Mouse (Mus musculus) heart, embryonic 11.5 days (tissue): ENCODE data around the gene Tpbg. TPM values are rescaled to one million over a fixed set of nuclear protein-coding genes. Genes with fewer than 3 reads are reported as not detected.

Experiments
- ATAC-seq: fragments of 200-750 bp; cut with Nextera tagmentation; replicated peaks from 2 replicates; pipeline ENCODE4 v1.8.0; 2017; ENCODE audit warnings: moderate library complexity; ENCODE audit not compliant: insufficient number of reproducible peaks, low FRiP score, low TSS enrichment
- H3K27ac ChIP-seq: fragments of 300-500 bp; sonication (generic); 2 replicates; pipeline ENCODE4 v1.5.1; 2014; ENCODE audit warnings: mild to moderate bottlenecking, low read depth, low read length
- H3K27me3 ChIP-seq: fragments of 300-500 bp; sonication (generic); 2 replicates; pipeline ENCODE4 v1.6.1; 2014; ENCODE audit warnings: mild to moderate bottlenecking, low read length, mixed read lengths; ENCODE audit not compliant: control insufficient read depth, insufficient read depth
- H3K36me3 ChIP-seq: fragments of 300-500 bp; sonication (generic); 2 replicates; pipeline ENCODE4 v1.6.1; 2014; ENCODE audit warnings: mild to moderate bottlenecking, low read length, moderate library complexity, mixed read lengths; ENCODE audit not compliant: control insufficient read depth, insufficient read depth
- H3K4me1 ChIP-seq: fragments of 300-500 bp; sonication (generic); 2 replicates; pipeline ENCODE4 v1.6.1; 2014; ENCODE audit warnings: low read length; ENCODE audit not compliant: control insufficient read depth, insufficient read depth
- H3K4me2 ChIP-seq: fragments of 300-500 bp; sonication (generic); 2 replicates; pipeline ENCODE4 v1.6.1; 2014; ENCODE audit warnings: mild to moderate bottlenecking, moderate library complexity
- H3K4me3 ChIP-seq: fragments of 300-500 bp; sonication (generic); 2 replicates; pipeline ENCODE4 v1.5.1; 2014; ENCODE audit warnings: low read depth, low read length
- H3K9ac ChIP-seq: fragments of 300-500 bp; sonication (generic); 2 replicates; pipeline ENCODE4 v1.6.1; 2014; ENCODE audit warnings: mild to moderate bottlenecking, low read depth, low read length, moderate library complexity
- H3K9me3 ChIP-seq: fragments of 300-500 bp; sonication (generic); replicated peaks from 2 replicates; pipeline ENCODE4 v1.6.1; 2016; ENCODE audit warnings: low read length; ENCODE audit not compliant: control insufficient read depth
- WGBS: fragments of 180-500 bp; shearing (Covaris S2); extraction: QIAGEN DNeasy Blood & Tissue Kit; methylation state at CpG from one replicate; pipeline ENCODE4 v1.1.7; 2014; ENCODE audit not compliant: insufficient replicate concordance; 5-methylcytosine and 5-hydroxymethylcytosine counted together
- polyA plus RNA-seq: library from polyadenylated mRNA; unstranded; fragments of >200 nt; fragmentation: Nextera tagmentation; extraction: Ambion mirVana; gene quantifications from 2 replicates; pipeline ENCODE4 v1.2.1, GENCODE M21; 2014

Gene Tpbg
- polyA plus RNA-seq, 1 experiment from 2014 or later: 7.5 TPM

GRCm38 (mm10) chr9:85841891-85842290 is 289 bp upstream of the Tpbg start:
- Histone ChIP-seq H3K9me3 (no peaks in the 10 kb centered on the region), H3K36me3 (no peaks in the 10 kb centered on the region), H3K4me1 (peaks cover 4% of the 10 kb centered on the region; the same call in 1 of the 2 replicates), H3K9ac (peak overlapping the region; percentile 73; the same call in 1 of the 2 replicates), H3K27ac (peak overlapping the region; percentile 57; the same call in 1 of the 2 replicates), H3K27me3 (peaks cover 13% of the 10 kb centered on the region), H3K4me2 (peak overlapping the region; percentile 98), H3K4me3 (peak overlapping the region; percentile 65)
- WGBS: under 1% methylated on average over 16 of the region's 16 CpGs
- ATAC-seq: no peak

- peaks cover 4% of the 10 kb centered on the region; the same call in 1 of the 2 replicates for H3K4me1 ChIP-seq
- no peaks in the 10 kb centered on the region for H3K36me3 ChIP-seq
- H3K4me2 ChIP-seq: peak overlapping the region; percentile 98
- peak overlapping the region; percentile 73 for H3K9ac ChIP-seq
- H3K9me3 ChIP-seq: no peaks in the 10 kb centered on the region
- H3K27ac ChIP-seq: 0 out of 2 replicates have a peak overlapping the region, but pooled peaks have one; percentile 57
- ATAC-seq: peak; percentile 43
- WGBS: under 1% methylated on average over 62 of the region's 65 CpGs
- H3K4me3 ChIP-seq: peak overlapping the region; percentile 65
- peaks cover 13% of the 10 kb centered on the region for H3K27me3 ChIP-seq
Observed at GRCm38 (mm10) chr9:85843031-85843890, 1.1 kb downstream of the Tpbg start.

GRCm38 (mm10) chr9:85843891-85844646 is 1.9 kb downstream of the Tpbg start:
- H3K4me1 ChIP-seq: peaks cover 4% of the 10 kb centered on the region; the same call in 1 of the 2 replicates
- whole genome bisulfite sequencing: 2% methylated on average over 79 of the region's 80 CpGs
- no peaks in the 10 kb centered on the region for H3K36me3 ChIP-seq
- peaks cover 13% of the 10 kb centered on the region for H3K27me3 ChIP-seq
- ATAC-seq: peak; percentile 31
- no peaks in the 10 kb centered on the region for H3K9me3 ChIP-seq
- peak overlapping the region; percentile 72 for H3K9ac ChIP-seq
- H3K4me2 ChIP-seq: peak overlapping the region; percentile 98
- H3K27ac ChIP-seq: no peak overlapping the region
- H3K4me3 ChIP-seq: peak overlapping the region; percentile 65

- Histone ChIP-seq H3K9ac (no peak overlapping the region), H3K4me2 (peak overlapping the region; percentile 98), H3K4me1 (peaks cover 4% of the 10 kb centered on the region; the same call in 1 of the 2 replicates), H3K27me3 (peaks cover 13% of the 10 kb centered on the region), H3K9me3 (no peaks in the 10 kb centered on the region), H3K27ac (no peak overlapping the region), H3K4me3 (peak overlapping the region; percentile 65), H3K36me3 (no peaks in the 10 kb centered on the region)
- WGBS: 75% methylated on average over 9 of the region's 9 CpGs
- ATAC-seq: no peak
Observed at GRCm38 (mm10) chr9:85844647-85844983, 2.4 kb downstream of the Tpbg start.

- H3K27me3 ChIP-seq: peaks cover 13% of the 10 kb centered on the region
- no peak overlapping the region for H3K4me2 ChIP-seq
- H3K4me1 ChIP-seq: peaks cover 4% of the 10 kb centered on the region; the same call in 1 of the 2 replicates
- H3K36me3 ChIP-seq: no peaks in the 10 kb centered on the region
- H3K27ac ChIP-seq: no peak overlapping the region
- no peak overlapping the region for H3K9ac ChIP-seq
- ATAC-seq: no peak
- no peak overlapping the region for H3K4me3 ChIP-seq
- H3K9me3 ChIP-seq: no peaks in the 10 kb centered on the region
- 77% methylated on average over 2 of the region's 2 CpGs for WGBS
Observed at GRCm38 (mm10) chr9:85846186-85846585, 4.0 kb downstream of the Tpbg start.

- H3K4me1 ChIP-seq: no peaks in the 10 kb centered on the region
- no peak overlapping the region for H3K4me2 ChIP-seq
- no peak overlapping the region for H3K27ac ChIP-seq
- no peak overlapping the region for H3K4me3 ChIP-seq
- H3K27me3 ChIP-seq: no peaks in the 10 kb centered on the region
- no peaks in the 10 kb centered on the region for H3K9me3 ChIP-seq
- no peak for ATAC-seq
- WGBS: 88% methylated on average over 4 of the region's 4 CpGs
- H3K9ac ChIP-seq: no peak overlapping the region
- no peaks in the 10 kb centered on the region for H3K36me3 ChIP-seq
Observed at GRCm38 (mm10) chr9:85854780-85855179, 12.6 kb downstream of the Tpbg start.

- H3K4me3 ChIP-seq: no peak overlapping the region
- 61% methylated on average over 6 of the region's 6 CpGs for WGBS
- no peaks in the 10 kb centered on the region for H3K27me3 ChIP-seq
- no peaks in the 10 kb centered on the region for H3K9me3 ChIP-seq
- ATAC-seq: no peak
- H3K27ac ChIP-seq: no peak overlapping the region
- no peaks in the 10 kb centered on the region for H3K4me1 ChIP-seq
- no peak overlapping the region for H3K9ac ChIP-seq
- H3K4me2 ChIP-seq: no peak overlapping the region
- H3K36me3 ChIP-seq: no peaks in the 10 kb centered on the region
Observed at GRCm38 (mm10) chr9:85856511-85856910, 14.3 kb downstream of the Tpbg start.

GRCm38 (mm10) chr9:85861065-85861464 is 18.9 kb downstream of the Tpbg start:
- H3K36me3 ChIP-seq: no peaks in the 10 kb centered on the region
- no peak overlapping the region for H3K4me2 ChIP-seq
- no peaks in the 10 kb centered on the region for H3K27me3 ChIP-seq
- H3K9me3 ChIP-seq: no peaks in the 10 kb centered on the region
- no peak overlapping the region for H3K4me3 ChIP-seq
- ATAC-seq: no peak
- 51% methylated on average over 4 of the region's 4 CpGs for WGBS
- no peak overlapping the region for H3K9ac ChIP-seq
- no peak overlapping the region for H3K27ac ChIP-seq
- no peaks in the 10 kb centered on the region for H3K4me1 ChIP-seq
